ENCODE assay signal across 30 mouse cellular contexts in the genomic region with DNA sequence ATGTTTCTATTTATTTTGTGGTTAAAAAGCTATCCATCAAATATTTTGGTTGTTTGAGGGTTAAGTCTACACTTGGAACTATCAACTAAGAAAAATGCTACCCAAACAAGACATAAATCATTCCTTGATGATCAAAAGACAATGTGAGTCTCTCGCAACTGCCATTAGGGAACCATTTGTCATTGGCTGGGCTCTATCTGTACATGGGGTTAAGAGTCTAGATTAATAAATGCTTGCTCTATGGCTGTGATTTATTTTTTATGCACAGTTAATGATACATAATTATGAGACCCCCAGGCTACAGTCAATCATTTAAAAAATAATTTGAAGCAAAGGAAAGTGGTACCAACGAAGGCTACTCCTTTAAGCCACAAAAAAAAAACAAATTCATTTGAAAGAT. TPM values are rescaled to one million over a fixed set of nuclear protein-coding genes. Genes with fewer than 3 reads are reported as not detected.
DNase-seq lines count a peak whose midpoint lies in the region; ATAC-seq lines count a peak whose summit lies in the region.
"Had no signal": no experiment of that assay in that cellular context is flagged by ENCODE, and none has a peak within 500 bp of the region (broad histone marks: within the 10 kb centered on the region; RNA-seq: fewer than 3 reads in every experiment).

No protein-coding gene starts in this region.

- H3K4me3 ChIP-seq in forebrain, embryonic 13.5 days, result no peak overlapping the region
- no peak overlapping the region for H3K4me3 ChIP-seq in forebrain, embryonic 15.5 days
- no peak overlapping the region for H3K4me3 ChIP-seq in heart, embryonic 13.5 days
- no peak overlapping the region for H3K4me3 ChIP-seq in hindbrain, embryonic 11.5 days (ENCODE audit: low read depth, low read length)
- H3K4me3 ChIP-seq in hindbrain, embryonic 10.5 days, result no peak overlapping the region
- H3K4me3 ChIP-seq in neural tube, embryonic 14.5 days (ENCODE audit: low read depth, low read length), result no peak overlapping the region
- H3K4me3 ChIP-seq: embryonic facial prominence, embryonic 10.5 days; embryonic facial prominence, embryonic 15.5 days; hindbrain, embryonic 13.5 days; limb, embryonic 10.5 days; limb, embryonic 15.5 days; liver, embryonic 13.5 days; megakaryocyte, embryonic 14.5 days; neural tube, embryonic 15.5 days had no signal

- H3K4me2 ChIP-seq in forebrain, embryonic 13.5 days, result no peak overlapping the region
- H3K4me2 ChIP-seq in forebrain, embryonic 15.5 days (replicated peaks), result no peak overlapping the region
- H3K4me2 ChIP-seq in heart, embryonic 13.5 days, result no peak overlapping the region
- no peak overlapping the region for H3K4me2 ChIP-seq in hindbrain, embryonic 11.5 days (replicated peaks; ENCODE audit: low read depth, low read length)
- H3K4me2 ChIP-seq in neural tube, embryonic 14.5 days (ENCODE audit: low read depth, low read length), result no peak overlapping the region
- H3K4me2 ChIP-seq: embryonic facial prominence, embryonic 15.5 days; hindbrain, embryonic 13.5 days; liver, embryonic 13.5 days; neural tube, embryonic 15.5 days had no signal

- DNase-seq in heart, adult 11 months, result no peak
- no peak for DNase-seq in hindbrain, embryonic 11.5 days (ENCODE audit: low spot score)
- no peak for DNase-seq in hindbrain, embryonic 10.5 days (ENCODE audit: low spot score)
- no peak for DNase-seq in neural tube, embryonic 10.5 days (ENCODE audit: extremely low spot score, low spot score)
- DNase-seq: adrenal gland, adult 8-10 months; cerebellum, adult 8-10 months; cerebellum, postnatal 25 days; gastrocnemius, postnatal 14 days; kidney, adult 8-10 months; kidney, postnatal 4 days; layer of hippocampus, adult 9-11 months; liver, embryonic 13.5 days; lung, adult 18-20 months; lung, postnatal 4 days; right cerebral cortex, postnatal 14 days; thymus, postnatal 4 days had no signal

- ATAC-seq in forebrain, embryonic 13.5 days, result no peak
- ATAC-seq in forebrain, embryonic 15.5 days (replicated peaks), result no peak
- no peak for ATAC-seq in heart, embryonic 13.5 days (ENCODE audit: extremely low read depth, insufficient number of reproducible peaks, low FRiP score, low TSS enrichment)
- 0 out of 2 replicates have a peak, but pooled peaks have one; percentile 30 for ATAC-seq in hindbrain, embryonic 11.5 days (ENCODE audit: low FRiP score)
- peak; percentile 58; the same call in 1 of the 2 replicates for ATAC-seq in neural tube, embryonic 14.5 days (ENCODE audit: low read depth)
- ATAC-seq: intestine, embryonic 16.5 days had no signal

- no peaks in the 10 kb centered on the region for H3K27me3 ChIP-seq in forebrain, embryonic 13.5 days
- no peaks in the 10 kb centered on the region for H3K27me3 ChIP-seq in forebrain, embryonic 15.5 days
- H3K27me3 ChIP-seq in heart, embryonic 13.5 days (replicated peaks), result no peaks in the 10 kb centered on the region
- H3K27me3 ChIP-seq in hindbrain, embryonic 11.5 days (ENCODE audit: control insufficient read depth, insufficient read depth, low read length), result no peaks in the 10 kb centered on the region
- no peaks in the 10 kb centered on the region for H3K27me3 ChIP-seq in hindbrain, embryonic 10.5 days (ENCODE audit: insufficient read depth, poor library complexity, severe bottlenecking)
- no peaks in the 10 kb centered on the region for H3K27me3 ChIP-seq in neural tube, embryonic 14.5 days (ENCODE audit: control insufficient read depth, insufficient read depth, low read length)
- H3K27me3 ChIP-seq: embryonic facial prominence, embryonic 15.5 days; hindbrain, embryonic 13.5 days; limb, embryonic 15.5 days; liver, embryonic 13.5 days; megakaryocyte, embryonic 14.5 days; neural tube, embryonic 15.5 days had no signal

- no peaks in the 10 kb centered on the region for H3K36me3 ChIP-seq in forebrain, embryonic 13.5 days (ENCODE audit: poor library complexity, severe bottlenecking)
- no peaks in the 10 kb centered on the region for H3K36me3 ChIP-seq in forebrain, embryonic 15.5 days
- no peaks in the 10 kb centered on the region for H3K36me3 ChIP-seq in heart, embryonic 13.5 days
- H3K36me3 ChIP-seq in hindbrain, embryonic 11.5 days (ENCODE audit: control insufficient read depth, insufficient read depth, low read length), result no peaks in the 10 kb centered on the region
- H3K36me3 ChIP-seq in hindbrain, embryonic 10.5 days, result no peaks in the 10 kb centered on the region
- H3K36me3 ChIP-seq in neural tube, embryonic 14.5 days (ENCODE audit: control insufficient read depth, insufficient read depth, low read length), result no peaks in the 10 kb centered on the region
- H3K36me3 ChIP-seq: embryonic facial prominence, embryonic 10.5 days; embryonic facial prominence, embryonic 15.5 days; G1E; hindbrain, embryonic 13.5 days; limb, embryonic 10.5 days; limb, embryonic 15.5 days; liver, embryonic 13.5 days; neural tube, embryonic 15.5 days had no signal

- no peak overlapping the region for H3K9ac ChIP-seq in forebrain, embryonic 13.5 days
- H3K9ac ChIP-seq in forebrain, embryonic 15.5 days (replicated peaks), result no peak overlapping the region
- H3K9ac ChIP-seq in heart, embryonic 13.5 days, result no peak overlapping the region
- no peak overlapping the region for H3K9ac ChIP-seq in hindbrain, embryonic 11.5 days (ENCODE audit: low read depth, low read length)
- no peak overlapping the region for H3K9ac ChIP-seq in neural tube, embryonic 14.5 days (replicated peaks; ENCODE audit: low read depth, low read length)
- H3K9ac ChIP-seq: embryonic facial prominence, embryonic 15.5 days; hindbrain, embryonic 13.5 days; limb, embryonic 15.5 days; liver, embryonic 13.5 days; neural tube, embryonic 15.5 days had no signal

- 53% methylated on average over 2 of the region's 2 CpGs for WGBS in forebrain, embryonic 13.5 days
- WGBS in forebrain, embryonic 15.5 days, result 35% methylated on average over 2 of the region's 2 CpGs
- WGBS in heart, embryonic 13.5 days, result 61% methylated on average over 2 of the region's 2 CpGs
- 61% methylated on average over 2 of the region's 2 CpGs for WGBS in hindbrain, embryonic 11.5 days
- WGBS in hindbrain, embryonic 10.5 days, result 70% methylated on average over 2 of the region's 2 CpGs
- WGBS in neural tube, embryonic 14.5 days, result 34% methylated on average over 2 of the region's 2 CpGs

- H3K9me3 ChIP-seq in forebrain, embryonic 13.5 days (replicated peaks), result no peaks in the 10 kb centered on the region
- H3K9me3 ChIP-seq in forebrain, embryonic 15.5 days, result no peaks in the 10 kb centered on the region
- no peaks in the 10 kb centered on the region for H3K9me3 ChIP-seq in heart, embryonic 13.5 days
- no peaks in the 10 kb centered on the region for H3K9me3 ChIP-seq in hindbrain, embryonic 11.5 days (ENCODE audit: control insufficient read depth, low read length)
- H3K9me3 ChIP-seq in hindbrain, embryonic 10.5 days, result no peaks in the 10 kb centered on the region
- no peaks in the 10 kb centered on the region for H3K9me3 ChIP-seq in neural tube, embryonic 14.5 days (ENCODE audit: control insufficient read depth, low read length)
- H3K9me3 ChIP-seq: embryonic facial prominence, embryonic 10.5 days; embryonic facial prominence, embryonic 15.5 days; G1E; hindbrain, embryonic 13.5 days; limb, embryonic 10.5 days; limb, embryonic 15.5 days; liver, embryonic 13.5 days; megakaryocyte, embryonic 14.5 days; neural tube, embryonic 15.5 days had no signal

- H3K27ac ChIP-seq in forebrain, embryonic 13.5 days, result peak overlapping the region; percentile 54; the same call in 1 of the 2 replicates
- no peak overlapping the region for H3K27ac ChIP-seq in forebrain, embryonic 15.5 days (replicated peaks)
- peak overlapping the region; percentile 66 for H3K27ac ChIP-seq in heart, embryonic 13.5 days (replicated peaks)
- no peak overlapping the region for H3K27ac ChIP-seq in hindbrain, embryonic 11.5 days (ENCODE audit: low read depth, low read length)
- H3K27ac ChIP-seq in hindbrain, embryonic 10.5 days, result no peak overlapping the region
- H3K27ac ChIP-seq in neural tube, embryonic 14.5 days (ENCODE audit: low read depth, low read length), result no peak overlapping the region
- H3K27ac ChIP-seq: embryonic facial prominence, embryonic 10.5 days; embryonic facial prominence, embryonic 15.5 days; hindbrain, embryonic 13.5 days; kidney, postnatal 0 days; limb, embryonic 10.5 days; limb, embryonic 15.5 days; liver, embryonic 13.5 days; neural tube, embryonic 15.5 days had no signal

- H3K4me1 ChIP-seq in forebrain, embryonic 13.5 days, result peaks cover 15% of the 10 kb centered on the region
- H3K4me1 ChIP-seq in forebrain, embryonic 15.5 days, result peaks cover 14% of the 10 kb centered on the region
- peaks cover 37% of the 10 kb centered on the region for H3K4me1 ChIP-seq in heart, embryonic 13.5 days
- no peaks in the 10 kb centered on the region for H3K4me1 ChIP-seq in hindbrain, embryonic 11.5 days (replicated peaks; ENCODE audit: control insufficient read depth, insufficient read depth, low read length)
- H3K4me1 ChIP-seq in hindbrain, embryonic 10.5 days (replicated peaks), result no peaks in the 10 kb centered on the region
- H3K4me1 ChIP-seq in neural tube, embryonic 14.5 days (ENCODE audit: control insufficient read depth, insufficient read depth, low read length), result 0 out of 2 replicates have a peak, but pooled peaks cover 3% of the 10 kb centered on the region

RNA-seq across cellular contexts. Expression of a gene that starts 23.7 kb away (rescaled TPM):
- 28.0 and 29.7 TPM in 2 replicates for polyA plus RNA-seq in forebrain, embryonic 13.5 days (2015; fragmentation: Nextera tagmentation; extraction: Ambion mirVana)
- 29.3 TPM in 2 replicates for polyA plus RNA-seq in forebrain, embryonic 15.5 days (2015; fragmentation: Nextera tagmentation; extraction: Ambion mirVana)
- 76.9 and 80.8 TPM in 2 replicates for polyA plus RNA-seq in heart, embryonic 13.5 days (2015; fragmentation: Nextera tagmentation; extraction: Ambion mirVana)
- 13.8 and 14.1 TPM in 2 replicates for polyA plus RNA-seq in hindbrain, embryonic 11.5 days (2014; fragmentation: Nextera tagmentation; extraction: Ambion mirVana)
- 12.1 and 12.8 TPM in 2 replicates for polyA plus RNA-seq in hindbrain, embryonic 10.5 days (2016; fragmentation: Nextera tagmentation; extraction: Ambion mirVana)
- 29.1 and 30.2 TPM in 2 replicates for polyA plus RNA-seq in neural tube, embryonic 14.5 days (2014; fragmentation: Nextera tagmentation; extraction: Ambion mirVana)

Comparison
In these comparisons a context has a peak if more than half of its experiments do, and no peak if none do; other contexts are left out.
1. H3K27ac ChIP-seq: peak in forebrain, embryonic 13.5 days (single experiment) and heart, embryonic 13.5 days (single experiment); none in forebrain, embryonic 15.5 days (single experiment), hindbrain, embryonic 11.5 days (single experiment), hindbrain, embryonic 10.5 days (single experiment) and neural tube, embryonic 14.5 days (single experiment).
2. ATAC-seq: peak in hindbrain, embryonic 11.5 days (single experiment) and neural tube, embryonic 14.5 days (single experiment); none in forebrain, embryonic 13.5 days (single experiment), forebrain, embryonic 15.5 days (single experiment) and heart, embryonic 13.5 days (single experiment).